Mouse (Mus musculus): ENCODE measurements around the gene Cnst. TPM values are rescaled to one million over a fixed set of nuclear protein-coding genes. Genes with fewer than 3 reads are reported as not detected.

Gene Cnst
- polyA plus RNA-seq, 2 experiments = 9.5 to 10.2 TPM

DNA sequence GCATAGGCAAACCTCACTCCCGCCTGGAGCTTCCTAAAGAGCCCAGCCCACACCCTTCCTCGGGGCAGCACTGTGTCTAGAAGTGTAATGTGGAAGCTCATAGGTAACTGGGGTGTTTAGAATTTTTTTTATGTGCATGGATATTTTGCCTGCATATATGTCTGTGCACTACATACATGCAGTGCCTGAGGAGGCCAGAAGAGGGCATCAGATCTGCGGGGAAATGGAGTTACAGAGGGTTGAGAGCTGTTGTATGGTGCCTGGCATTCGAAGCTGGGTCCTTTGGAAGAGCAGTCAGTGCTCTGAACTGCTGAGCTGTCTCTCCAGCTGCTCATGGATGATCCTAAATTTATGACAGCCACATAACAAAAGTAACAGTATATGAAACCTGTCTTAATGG lies 77.5 kb downstream of the Cnst start:
- peaks cover 10% of the 10 kb centered on the region for H3K36me3 ChIP-seq (replicated peaks; ENCODE audit: control insufficient read depth, insufficient read depth, low read depth)
- H3K9ac ChIP-seq (replicated peaks) = no peak overlapping the region
- no peak overlapping the region for H3K4me3 ChIP-seq (ENCODE audit: insufficient read depth in 1 of 2, low read depth in 2 of 2, low read length in 2 of 2)
- H3K4me1 ChIP-seq (replicated peaks; ENCODE audit: control insufficient read depth in 2 of 2, insufficient read depth in 2 of 2, low read length in 1 of 2) = peaks cover 0 to 7% of the 10 kb centered on the region in 2 experiments; a peak in 2 of 4 replicates
- ATAC-seq (ENCODE audit: insufficient read depth) (0 out of 2 replicates have a peak, but pooled peaks have one; percentile 43), DNase-seq (ENCODE audit: low read depth in 3 of 3, low spot score in 3 of 3) (peak in 1 of 3 experiments; percentile 5)
- TF ChIP-seq EP300 (IDR thresholded peaks at IDR 0.05; ENCODE audit: low read depth) = no peak
- TF ChIP-seq CTCF (IDR thresholded peaks at IDR 0.05; ENCODE audit: low read depth) = peak; percentile 81
- H3K27ac ChIP-seq = no peak overlapping the region
- H3K27me3 ChIP-seq (ENCODE audit: control insufficient read depth, insufficient read depth, low read length) = no peaks in the 10 kb centered on the region
- WGBS (ENCODE audit: insufficient replicate concordance) = 41% methylated on average over 4 of the region's 4 CpGs
- H3K9me3 ChIP-seq (ENCODE audit: control insufficient read depth, low read length) = no peaks in the 10 kb centered on the region
- no peak overlapping the region for H3K4me2 ChIP-seq (ENCODE audit: low read depth)

DNA sequence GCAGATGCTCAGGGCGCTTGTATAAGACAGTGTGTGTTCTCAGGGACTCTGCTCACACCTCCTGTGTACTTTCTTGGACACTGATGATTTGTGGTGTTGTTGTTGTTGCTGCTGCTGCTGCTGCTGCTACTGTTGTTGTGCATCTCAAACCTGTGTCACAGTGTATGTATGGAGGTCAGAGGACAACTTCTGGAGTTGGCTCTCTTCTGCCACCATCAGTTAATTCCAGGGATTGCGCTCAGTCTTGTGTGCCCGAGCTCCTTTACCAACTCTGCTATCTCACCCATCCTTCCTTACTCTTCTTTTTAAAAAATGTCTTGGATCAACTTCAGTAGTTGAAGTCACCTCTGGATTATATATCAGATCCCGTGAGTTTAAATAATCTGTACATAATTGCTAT lies 78.2 kb downstream of the Cnst start:
- no peak overlapping the region for H3K4me3 ChIP-seq (ENCODE audit: insufficient read depth in 1 of 2, low read depth in 2 of 2, low read length in 2 of 2)
- ATAC-seq (ENCODE audit: insufficient read depth) (no peak), DNase-seq (ENCODE audit: low read depth in 3 of 3, low spot score in 3 of 3) (peak in 1 of 3 experiments; percentile 22)
- no peaks in the 10 kb centered on the region for H3K9me3 ChIP-seq (ENCODE audit: control insufficient read depth, low read length)
- no peak overlapping the region for H3K4me2 ChIP-seq (ENCODE audit: low read depth)
- H3K27ac ChIP-seq = no peak overlapping the region
- no peaks in the 10 kb centered on the region for H3K27me3 ChIP-seq (ENCODE audit: control insufficient read depth, insufficient read depth, low read length)
- TF ChIP-seq EP300 (IDR thresholded peaks at IDR 0.05; ENCODE audit: low read depth) (no peak), CTCF (IDR thresholded peaks at IDR 0.05; ENCODE audit: low read depth) (peak; percentile 77)
- peaks cover 0 to 9% of the 10 kb centered on the region in 2 experiments; a peak in 2 of 4 replicates for H3K4me1 ChIP-seq (replicated peaks; ENCODE audit: control insufficient read depth in 2 of 2, insufficient read depth in 2 of 2, low read length in 1 of 2)
- peaks cover 10% of the 10 kb centered on the region for H3K36me3 ChIP-seq (replicated peaks; ENCODE audit: control insufficient read depth, insufficient read depth, low read depth)
- H3K9ac ChIP-seq (replicated peaks) = no peak overlapping the region
- 56% methylated on average over 4 of the region's 4 CpGs for WGBS (ENCODE audit: insufficient replicate concordance)

DNA sequence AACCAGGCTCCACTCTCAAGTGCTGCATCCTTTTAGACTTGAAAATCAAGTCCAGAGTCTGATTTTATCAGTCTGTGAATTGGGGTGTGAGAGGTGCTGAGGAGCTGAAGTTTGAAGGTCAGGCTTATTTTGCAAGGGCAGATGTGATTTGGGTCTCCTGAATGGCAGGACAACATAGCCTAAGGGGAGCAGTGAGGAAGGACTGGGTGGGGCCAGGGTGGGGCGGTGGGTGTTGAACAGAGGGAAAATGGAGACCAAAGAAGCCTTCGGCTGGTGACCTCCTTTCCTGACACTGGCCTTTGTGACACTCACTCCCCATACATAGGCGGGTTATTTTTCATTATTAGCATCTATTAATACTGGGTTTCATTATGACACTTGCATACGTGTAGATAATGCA lies 81.7 kb downstream of the Cnst start:
- DNase-seq (ENCODE audit: low read depth in 3 of 3, low spot score in 3 of 3) = no peak
- no peak overlapping the region for H3K27ac ChIP-seq
- no peak for ATAC-seq (ENCODE audit: insufficient read depth)
- no peaks in the 10 kb centered on the region for H3K27me3 ChIP-seq (ENCODE audit: control insufficient read depth, insufficient read depth, low read length)
- no peak for TF ChIP-seq EP300 (IDR thresholded peaks at IDR 0.05; ENCODE audit: low read depth)
- H3K4me1 ChIP-seq (replicated peaks; ENCODE audit: control insufficient read depth in 2 of 2, insufficient read depth in 2 of 2, low read length in 1 of 2) = peaks cover 0 to 9% of the 10 kb centered on the region in 2 experiments; a peak in 2 of 4 replicates
- no peak overlapping the region for H3K4me3 ChIP-seq (ENCODE audit: insufficient read depth in 1 of 2, low read depth in 2 of 2, low read length in 2 of 2)
- H3K4me2 ChIP-seq (ENCODE audit: low read depth) = no peak overlapping the region
- no peaks in the 10 kb centered on the region for H3K9me3 ChIP-seq (ENCODE audit: control insufficient read depth, low read length)
- 75% methylated on average over 4 of the region's 4 CpGs for WGBS (ENCODE audit: insufficient replicate concordance)
- H3K9ac ChIP-seq (replicated peaks) = no peak overlapping the region
- H3K36me3 ChIP-seq (replicated peaks; ENCODE audit: control insufficient read depth, insufficient read depth, low read depth) = peaks cover 10% of the 10 kb centered on the region

DNA sequence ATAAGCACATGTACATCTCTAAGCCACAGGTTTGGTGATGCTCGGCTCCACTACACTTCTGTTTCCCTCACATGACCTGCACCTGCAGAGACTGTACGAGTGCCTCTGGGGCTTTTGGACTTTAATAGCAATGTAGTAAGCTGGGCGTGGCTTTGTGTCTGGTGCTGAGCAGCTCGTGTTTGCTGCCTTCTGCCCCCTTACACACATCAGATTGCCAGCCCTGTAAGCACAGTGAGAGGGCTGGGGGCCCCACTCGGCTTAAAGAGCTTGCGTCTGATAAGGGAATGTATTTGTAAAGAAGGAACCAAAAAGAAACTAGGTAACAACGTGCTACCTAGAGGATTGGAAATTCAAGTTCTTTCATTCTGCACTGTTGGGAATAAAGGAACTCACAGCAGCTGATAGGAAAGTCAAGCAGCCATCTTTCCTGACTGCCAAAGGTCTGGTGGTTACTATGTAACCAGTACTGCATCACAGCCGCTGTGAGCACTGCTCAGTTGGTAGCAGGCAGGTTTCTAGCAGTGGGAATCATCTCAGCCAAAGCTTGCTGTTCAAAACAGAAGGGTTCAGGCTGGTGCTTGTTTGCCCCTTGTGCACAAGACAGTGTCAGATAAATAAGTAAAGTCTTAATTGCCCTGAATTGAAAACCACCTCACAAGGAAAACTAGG lies 82.4 kb downstream of the Cnst start:
- no peak for TF ChIP-seq CTCF (IDR thresholded peaks at IDR 0.05; ENCODE audit: low read depth)
- no peak for TF ChIP-seq EP300 (IDR thresholded peaks at IDR 0.05; ENCODE audit: low read depth)
- Histone ChIP-seq H3K27me3 (ENCODE audit: control insufficient read depth, insufficient read depth, low read length) (no peaks in the 10 kb centered on the region), H3K36me3 (replicated peaks; ENCODE audit: control insufficient read depth, insufficient read depth, low read depth) (peaks cover 7% of the 10 kb centered on the region), H3K9me3 (ENCODE audit: control insufficient read depth, low read length) (no peaks in the 10 kb centered on the region), H3K9ac (replicated peaks) (peak overlapping the region; percentile 3; the same call in 1 of the 2 replicates), H3K27ac (no peak overlapping the region), H3K4me3 (ENCODE audit: insufficient read depth in 1 of 2, low read depth in 2 of 2, low read length in 2 of 2) (no peak overlapping the region), H3K4me1 (replicated peaks; ENCODE audit: control insufficient read depth in 2 of 2, insufficient read depth in 2 of 2, low read length in 1 of 2) (peaks cover 0 to 9% of the 10 kb centered on the region in 2 experiments; a peak in 2 of 4 replicates), H3K4me2 (ENCODE audit: low read depth) (peak overlapping the region; percentile 34)
- DNase-seq (ENCODE audit: low read depth in 3 of 3, low spot score in 3 of 3) (no peak), ATAC-seq (ENCODE audit: insufficient read depth) (peak; percentile 72)
- WGBS (ENCODE audit: insufficient replicate concordance) = 23% methylated on average over 8 of the region's 8 CpGs

DNA sequence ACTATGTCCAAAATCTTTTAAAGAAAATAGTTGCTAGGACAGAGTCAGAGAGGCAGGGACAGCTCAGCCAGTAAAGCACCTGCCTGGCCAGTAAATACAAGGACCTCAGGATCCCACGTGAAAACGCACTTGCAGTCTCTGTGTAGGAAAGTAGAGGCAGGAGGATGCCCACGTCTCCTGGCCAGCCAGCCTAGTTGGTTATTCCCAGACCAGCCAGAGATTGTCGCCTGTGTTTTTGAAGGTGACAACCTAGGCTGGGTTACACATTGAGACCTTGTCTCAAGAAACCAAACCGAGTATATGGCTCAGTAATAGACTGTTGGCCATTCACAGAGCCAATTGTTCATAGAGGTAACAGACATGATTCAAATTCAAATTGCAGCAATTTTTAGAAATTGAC lies 83.1 kb downstream of the Cnst start:
- Histone ChIP-seq H3K4me1 (replicated peaks; ENCODE audit: control insufficient read depth in 2 of 2, insufficient read depth in 2 of 2, low read length in 1 of 2) (peaks cover 0 to 9% of the 10 kb centered on the region in 2 experiments; a peak in 2 of 4 replicates), H3K4me2 (ENCODE audit: low read depth) (no peak overlapping the region), H3K27ac (no peak overlapping the region), H3K27me3 (ENCODE audit: control insufficient read depth, insufficient read depth, low read length) (no peaks in the 10 kb centered on the region), H3K4me3 (ENCODE audit: insufficient read depth in 1 of 2, low read depth in 2 of 2, low read length in 2 of 2) (no peak overlapping the region), H3K9ac (replicated peaks) (no peak overlapping the region), H3K9me3 (ENCODE audit: control insufficient read depth, low read length) (no peaks in the 10 kb centered on the region), H3K36me3 (replicated peaks; ENCODE audit: control insufficient read depth, insufficient read depth, low read depth) (peaks cover 7% of the 10 kb centered on the region)
- DNase-seq (ENCODE audit: low read depth in 3 of 3, low spot score in 3 of 3) = no peak
- 78% methylated on average over 5 of the region's 5 CpGs for WGBS (ENCODE audit: insufficient replicate concordance)
- no peak for ATAC-seq (ENCODE audit: insufficient read depth)
- no peak for TF ChIP-seq EP300 (IDR thresholded peaks at IDR 0.05; ENCODE audit: low read depth)
- TF ChIP-seq CTCF (IDR thresholded peaks at IDR 0.05; ENCODE audit: low read depth) = no peak

Data from liver, embryonic 14.5 days (tissue).